In the genomic region with DNA sequence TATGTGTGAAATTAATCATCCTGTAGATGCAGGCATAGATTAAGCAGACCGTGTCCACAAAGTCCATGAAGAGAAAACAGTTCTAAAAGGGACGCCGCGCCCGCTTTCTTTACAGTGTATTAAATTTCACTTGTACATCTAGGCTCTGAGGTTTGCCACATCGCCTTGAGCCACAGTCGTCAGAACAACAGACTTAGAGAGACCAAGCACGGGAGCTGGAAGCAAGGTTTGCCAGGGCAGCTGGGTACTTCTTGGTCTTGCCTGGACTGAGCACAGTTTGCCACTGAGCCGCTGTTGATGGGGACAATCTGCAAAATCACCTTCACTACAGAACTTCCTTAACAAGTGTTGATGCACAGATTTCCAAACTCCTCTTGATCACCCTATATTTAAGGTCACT, we compare ENCODE assay signal across 17 mouse cellular contexts.
"Had no signal": no experiment of that assay in that cellular context is flagged by ENCODE, and none has a peak within 500 bp of the region (broad histone marks: within the 10 kb centered on the region; RNA-seq: fewer than 3 reads in every experiment).

No protein-coding gene starts in this region.

- H3K27ac ChIP-seq: liver, embryonic 13.5 days; lung, embryonic 15.5 days; macrophage; neural tube, embryonic 12.5 days; stomach, embryonic 15.5 days had no signal

- H3K36me3 ChIP-seq: liver, embryonic 13.5 days; lung, embryonic 15.5 days; midbrain, embryonic 15.5 days; neural tube, embryonic 12.5 days; stomach, embryonic 15.5 days had no signal

- H3K9me3 ChIP-seq: liver, embryonic 13.5 days; lung, embryonic 15.5 days; midbrain, embryonic 15.5 days; neural tube, embryonic 12.5 days; stomach, embryonic 15.5 days had no signal

- H3K4me1 ChIP-seq: liver, embryonic 13.5 days; megakaryocyte, embryonic 14.5 days; neural tube, embryonic 12.5 days; stomach, embryonic 15.5 days had no signal

- H3K4me2 ChIP-seq: liver, embryonic 13.5 days; midbrain, embryonic 11.5 days had no signal

- H3K9ac ChIP-seq: liver, embryonic 13.5 days; liver, postnatal 0 days; lung, embryonic 15.5 days; neural tube, embryonic 12.5 days; stomach, embryonic 15.5 days had no signal

- DNase-seq: kidney, adult 2 months; kidney, postnatal 25 days; layer of hippocampus, adult 9-11 months; layer of hippocampus, postnatal 36 days; liver; liver, embryonic 13.5 days; liver, postnatal 0 days; lung, postnatal 14 days; thymus, adult 2 months; thymus, postnatal 25 days had no signal

- ATAC-seq: liver, postnatal 0 days; midbrain, embryonic 15.5 days had no signal

- H3K27me3 ChIP-seq: liver, embryonic 13.5 days; lung, embryonic 15.5 days; megakaryocyte, embryonic 14.5 days; midbrain, embryonic 15.5 days; neural tube, embryonic 12.5 days; stomach, embryonic 15.5 days had no signal

- H3K4me3 ChIP-seq: liver, embryonic 13.5 days; megakaryocyte, embryonic 14.5 days; neural tube, embryonic 12.5 days; stomach, embryonic 15.5 days had no signal
